Mouse (Mus musculus) left cerebral cortex, adult 11 months (tissue): ENCODE measurements around the gene Cxxc4.

Experiments
- DNase-seq: peaks from one replicate; pipeline ENCODE4 v3.0.0; 2022; ENCODE audit warnings: low spot score

Gene Cxxc4

GRCm38 (mm10) chr3:134243850-134244247, 7.6 kb downstream of the Cxxc4 start:
- DNase-seq: no peak

- DNase-seq: no peak
These were observed 17.9 kb downstream of the Cxxc4 start for GRCm38 (mm10) chr3:134254221-134254620.

GRCm38 (mm10) chr3:134258715-134259114, 22.4 kb downstream of the Cxxc4 start:
- DNase-seq: no peak

GRCm38 (mm10) chr3:134259300-134259699, 23.0 kb downstream of the Cxxc4 start:
- no peak for DNase-seq

GRCm38 (mm10) chr3:134279655-134280054, 43.4 kb downstream of the Cxxc4 start:
- DNase-seq: no peak

- no peak for DNase-seq
These were observed 45.5 kb downstream of the Cxxc4 start for GRCm38 (mm10) chr3:134281527-134282370.

- DNase-seq: no peak
These were observed 58.9 kb downstream of the Cxxc4 start for GRCm38 (mm10) chr3:134295217-134295616.

GRCm38 (mm10) chr3:134302681-134303491, 66.6 kb downstream of the Cxxc4 start:
- no peak for DNase-seq

GRCm38 (mm10) chr3:134303492-134303808, 67.2 kb downstream of the Cxxc4 start:
- no peak for DNase-seq

GRCm38 (mm10) chr3:134306507-134306906, 70.2 kb downstream of the Cxxc4 start:
- DNase-seq: no peak

GRCm38 (mm10) chr3:134307801-134308200, 71.5 kb downstream of the Cxxc4 start:
- no peak for DNase-seq
